Mouse (Mus musculus): ENCODE measurements around the gene Dcpp2.

GRCm38 (mm10) chr17:23867756-23868155 lies 12.9 kb upstream of the Dcpp2 start, which contains the start of gene Prss21:
- TF ChIP-seq POLR2A (IDR thresholded peaks at IDR 0.05; ENCODE audit: borderline replicate concordance, extremely low read depth, low read depth, low read length) (no peak), CTCF (IDR thresholded peaks at IDR 0.05; ENCODE audit: insufficient read depth, low read length) (no peak)
